ENCODE assay signal across 21 mouse cellular contexts in the genomic region with DNA sequence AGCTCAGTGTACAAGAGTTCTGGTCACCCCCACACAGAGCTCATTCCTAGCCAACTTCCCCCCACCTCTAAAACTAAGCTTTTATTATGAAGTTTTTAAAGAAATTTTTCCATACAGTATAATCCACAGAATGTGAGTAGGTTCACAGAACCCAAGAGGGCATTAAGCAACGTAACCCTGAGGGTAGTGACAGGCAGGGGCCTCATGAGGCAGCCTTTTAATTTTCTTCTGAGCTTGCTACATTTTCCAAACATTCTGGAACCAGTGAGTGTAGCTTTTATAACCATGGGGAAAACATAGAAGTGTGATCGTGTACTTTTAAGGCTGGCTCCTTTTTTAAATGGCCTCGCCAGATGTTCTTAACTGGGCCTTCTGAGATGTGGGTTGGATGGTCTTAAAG. TPM values are rescaled to one million over a fixed set of nuclear protein-coding genes. Genes with fewer than 3 reads are reported as not detected.
"Had no signal": no experiment of that assay in that cellular context is flagged by ENCODE, and none has a peak within 500 bp of the region (broad histone marks: within the 10 kb centered on the region; RNA-seq: fewer than 3 reads in every experiment).

No protein-coding gene starts in this region.

- H3K4me3 ChIP-seq: left cerebral cortex, adult 2 months; liver, embryonic 12.5 days; midbrain, embryonic 10.5 days; myocyte had no signal

- DNase-seq: kidney, adult 8-10 months; kidney, postnatal 25 days; lung, embryonic 14.5 days; lung, postnatal 10 days; lung, postnatal 4 days; midbrain, embryonic 14.5 days; thymus, adult 2 months; thymus, postnatal 25 days had no signal

- H3K27ac ChIP-seq: left cerebral cortex, adult 2 months; liver, embryonic 12.5 days; midbrain, embryonic 10.5 days; stomach, postnatal 0 days had no signal

- H3K9ac ChIP-seq: liver, embryonic 12.5 days; lung, embryonic 14.5 days had no signal

- H3K4me1 ChIP-seq: liver, embryonic 12.5 days had no signal

- H3K36me3 ChIP-seq: liver, embryonic 12.5 days; midbrain, embryonic 10.5 days had no signal

- H3K4me2 ChIP-seq: liver, embryonic 12.5 days; lung, embryonic 14.5 days had no signal

- ATAC-seq: intestine, postnatal 0 days; liver, embryonic 12.5 days had no signal

- H3K9me3 ChIP-seq: liver, embryonic 12.5 days; midbrain, embryonic 10.5 days had no signal

RNA-seq across cellular contexts. Expression of gene D630003M21Rik, which starts 5.5 kb away (rescaled TPM):
- total RNA-seq: megakaryocyte, adult 5-6 weeks had no signal

RNA-seq across cellular contexts. Expression of gene Bpi, which starts 34.4 kb away (rescaled TPM):
- total RNA-seq: layer of hippocampus, postnatal 25 days; left cerebral cortex, adult 2 months; left cerebral cortex, postnatal 14 days; megakaryocyte, adult 5-6 weeks had no signal
- polyA plus RNA-seq: intestine, postnatal 0 days; kidney, embryonic 16.5 days; limb, embryonic 11.5 days; liver, embryonic 12.5 days; liver, embryonic 16.5 days; lung, embryonic 14.5 days; midbrain, embryonic 10.5 days; midbrain, embryonic 14.5 days; myocyte; stomach, postnatal 0 days; urinary bladder, adult 2 months had no signal
